Comparison of ENCODE assay signal across 9 mouse cellular contexts in the genomic region with DNA sequence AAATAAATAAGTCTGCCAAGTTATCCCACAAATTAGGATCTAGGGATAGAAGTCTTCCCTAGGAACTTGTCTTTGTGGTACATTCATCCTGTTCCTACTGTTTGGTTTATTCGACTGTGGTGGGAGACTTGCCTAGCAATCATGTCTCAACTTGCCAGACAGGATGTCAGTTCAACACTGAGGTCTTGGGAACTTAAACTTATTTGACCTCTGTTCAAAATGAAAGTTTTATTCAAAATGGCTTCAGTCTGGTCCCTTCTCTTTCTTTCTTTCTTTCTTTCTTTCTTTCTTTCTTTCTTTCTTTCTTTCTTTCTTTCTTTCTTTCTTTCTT. TPM values are rescaled to one million over a fixed set of nuclear protein-coding genes. Genes with fewer than 3 reads are reported as not detected.
DNase-seq lines count a peak whose midpoint lies in the region; ATAC-seq lines count a peak whose summit lies in the region.
"Had no signal": no experiment of that assay in that cellular context is flagged by ENCODE, and none has a peak within 500 bp of the region (broad histone marks: within the 10 kb centered on the region; RNA-seq: fewer than 3 reads in every experiment).

No protein-coding gene starts in this region.

- no peak overlapping the region for H3K4me3 ChIP-seq in hindbrain, embryonic 12.5 days
- H3K4me3 ChIP-seq in hindbrain, embryonic 13.5 days, result no peak overlapping the region
- no peak overlapping the region for H3K4me3 ChIP-seq in midbrain, embryonic 14.5 days (replicated peaks; ENCODE audit: low read depth, low read length)

- H3K27me3 ChIP-seq in hindbrain, embryonic 12.5 days, result no peaks in the 10 kb centered on the region
- H3K27me3 ChIP-seq in hindbrain, embryonic 13.5 days, result no peaks in the 10 kb centered on the region
- H3K27me3 ChIP-seq in midbrain, embryonic 14.5 days (ENCODE audit: control insufficient read depth, insufficient read depth, low read length), result no peaks in the 10 kb centered on the region

- H3K9me3 ChIP-seq in hindbrain, embryonic 12.5 days (replicated peaks), result no peaks in the 10 kb centered on the region
- H3K9me3 ChIP-seq in hindbrain, embryonic 13.5 days, result no peaks in the 10 kb centered on the region
- H3K9me3 ChIP-seq in midbrain, embryonic 14.5 days (ENCODE audit: control insufficient read depth, low read length), result no peaks in the 10 kb centered on the region

- no peaks in the 10 kb centered on the region for H3K4me1 ChIP-seq in hindbrain, embryonic 12.5 days
- H3K4me1 ChIP-seq in hindbrain, embryonic 13.5 days (replicated peaks), result 0 out of 2 replicates have a peak, but pooled peaks cover 7% of the 10 kb centered on the region
- no peaks in the 10 kb centered on the region for H3K4me1 ChIP-seq in midbrain, embryonic 14.5 days (ENCODE audit: control insufficient read depth, insufficient read depth, low read length)

- 54% methylated on average over 1 of the region's 1 CpGs for WGBS in hindbrain, embryonic 12.5 days
- 61% methylated on average over 1 of the region's 1 CpGs for WGBS in hindbrain, embryonic 13.5 days
- 76% methylated on average over 1 of the region's 1 CpGs for WGBS in midbrain, embryonic 14.5 days

- H3K27ac ChIP-seq in hindbrain, embryonic 12.5 days, result no peak overlapping the region
- no peak overlapping the region for H3K27ac ChIP-seq in hindbrain, embryonic 13.5 days
- H3K27ac ChIP-seq in midbrain, embryonic 14.5 days (replicated peaks; ENCODE audit: low read depth, low read length), result no peak overlapping the region

- ATAC-seq in hindbrain, embryonic 12.5 days (ENCODE audit: low FRiP score), result no peak
- ATAC-seq in hindbrain, embryonic 13.5 days (ENCODE audit: low FRiP score), result no peak
- peak; percentile 33 for ATAC-seq in activated CD4-positive, CD25-positive, alpha-beta regulatory T cell, adult 4 months
- no peak for ATAC-seq in midbrain, embryonic 14.5 days (ENCODE audit: low FRiP score, low TSS enrichment)

- peak overlapping the region; percentile 57 for H3K4me2 ChIP-seq in hindbrain, embryonic 12.5 days (replicated peaks)
- no peak overlapping the region; the same call in 1 of the 2 replicates for H3K4me2 ChIP-seq in hindbrain, embryonic 13.5 days
- H3K4me2 ChIP-seq in midbrain, embryonic 14.5 days (ENCODE audit: low read length), result peak overlapping the region; percentile 54

- peak; percentile 64 for DNase-seq in induced T-regulatory cell, adult 2 months (ENCODE audit: low read depth)
- DNase-seq in midbrain, embryonic 14.5 days, result no peak
- no peak for DNase-seq in cerebellum, adult 9-10 months
- DNase-seq in embryo, embryonic 11 days, result no peak
- no peak for DNase-seq in gastrocnemius, adult 18-20 months (ENCODE audit: low spot score)

- H3K36me3 ChIP-seq in hindbrain, embryonic 12.5 days, result no peaks in the 10 kb centered on the region
- H3K36me3 ChIP-seq in hindbrain, embryonic 13.5 days, result no peaks in the 10 kb centered on the region
- no peaks in the 10 kb centered on the region for H3K36me3 ChIP-seq in midbrain, embryonic 14.5 days (ENCODE audit: control insufficient read depth, insufficient read depth, low read length)

- no peak overlapping the region for H3K9ac ChIP-seq in hindbrain, embryonic 12.5 days
- no peak overlapping the region for H3K9ac ChIP-seq in hindbrain, embryonic 13.5 days
- H3K9ac ChIP-seq in midbrain, embryonic 14.5 days (replicated peaks; ENCODE audit: low read length), result no peak overlapping the region

RNA-seq across cellular contexts. Expression of gene Apobec1, which starts 0.7 kb away (rescaled TPM):
- polyA plus RNA-seq in hindbrain, embryonic 12.5 days (2016; fragmentation: Nextera tagmentation; extraction: Ambion mirVana), result 1.8 and 2.9 TPM in 2 replicates
- 1.5 and 2.5 TPM in 2 replicates for polyA plus RNA-seq in hindbrain, embryonic 13.5 days (2015; fragmentation: Nextera tagmentation; extraction: Ambion mirVana)
- polyA plus RNA-seq in activated CD4-positive, CD25-positive, alpha-beta regulatory T cell, adult 4 months (2017; shearing (Covaris generic)), result 10 to 100 TPM; 24.5 to 28.7 TPM
- 0.31 and 1.6 TPM in 2 replicates for polyA plus RNA-seq in midbrain, embryonic 14.5 days (2014; fragmentation: Nextera tagmentation; extraction: Ambion mirVana)
- total RNA-seq in gastrocnemius, adult 18-20 months (2021), result 1 to 10 TPM in 1 of 2 experiments, under 1 TPM in 1; 0.80 to 1.1 TPM

RNA-seq across cellular contexts. Expression of gene Gdf3, which starts 6.9 kb away (rescaled TPM):
- 0.09 TPM in 1 of 2 replicates, not detected in the other for polyA plus RNA-seq in hindbrain, embryonic 12.5 days (2016; fragmentation: Nextera tagmentation; extraction: Ambion mirVana)
- polyA plus RNA-seq in hindbrain, embryonic 13.5 days (2015; fragmentation: Nextera tagmentation; extraction: Ambion mirVana), result 0.08 TPM in 1 of 2 replicates, not detected in the other
- under 1 TPM; 0.20 to 0.37 TPM for polyA plus RNA-seq in activated CD4-positive, CD25-positive, alpha-beta regulatory T cell, adult 4 months (2017; shearing (Covaris generic))
- polyA plus RNA-seq in midbrain, embryonic 14.5 days (2014; fragmentation: Nextera tagmentation; extraction: Ambion mirVana), result 0.13 TPM in 1 of 2 replicates, not detected in the other
- total RNA-seq in gastrocnemius, adult 18-20 months (2021), result not detected
- polyA plus RNA-seq: urinary bladder, adult 2 months had no signal

RNA-seq across cellular contexts. Expression of gene Dppa3, which starts 23.3 kb away (rescaled TPM):
- polyA plus RNA-seq in hindbrain, embryonic 12.5 days (2016; fragmentation: Nextera tagmentation; extraction: Ambion mirVana), result not detected in 2 replicates
- polyA plus RNA-seq in hindbrain, embryonic 13.5 days (2015; fragmentation: Nextera tagmentation; extraction: Ambion mirVana), result not detected in 2 replicates
- not detected for polyA plus RNA-seq in activated CD4-positive, CD25-positive, alpha-beta regulatory T cell, adult 4 months (2017; shearing (Covaris generic))
- not detected in 2 replicates for polyA plus RNA-seq in midbrain, embryonic 14.5 days (2014; fragmentation: Nextera tagmentation; extraction: Ambion mirVana)
- not detected for total RNA-seq in gastrocnemius, adult 18-20 months (2021)

RNA-seq across cellular contexts. Expression of gene Aicda, which starts 49.4 kb away (rescaled TPM):
- polyA plus RNA-seq in hindbrain, embryonic 12.5 days (2016; fragmentation: Nextera tagmentation; extraction: Ambion mirVana), result 0.15 and 0.61 TPM in 2 replicates
- 0.71 and 1.1 TPM in 2 replicates for polyA plus RNA-seq in hindbrain, embryonic 13.5 days (2015; fragmentation: Nextera tagmentation; extraction: Ambion mirVana)
- 1 to 10 TPM; 2.0 to 4.3 TPM for polyA plus RNA-seq in activated CD4-positive, CD25-positive, alpha-beta regulatory T cell, adult 4 months (2017; shearing (Covaris generic))
- 0.81 and 0.95 TPM in 2 replicates for polyA plus RNA-seq in midbrain, embryonic 14.5 days (2014; fragmentation: Nextera tagmentation; extraction: Ambion mirVana)
- not detected for total RNA-seq in gastrocnemius, adult 18-20 months (2021)
- polyA plus RNA-seq: urinary bladder, adult 2 months had no signal
